Mouse (Mus musculus): ENCODE measurements around the gene Atp1a1.

- TF ChIP-seq GATA1 (IDR thresholded peaks at IDR 0.05; ENCODE audit: borderline replicate concordance, low read length) (no peak), FLI1 (IDR thresholded peaks at IDR 0.05; ENCODE audit: low read length) (no peak)
Observed at GRCm38 (mm10) chr3:101544116-101544515, 60.4 kb downstream of the Atp1a1 start.
